Mouse (Mus musculus) bone marrow, adult 2 months (tissue): ENCODE measurements around the gene Mrpl34.

ENCODE experiments used
- CTCF ChIP-seq: fragments of 200-500 bp; IDR thresholded peaks from 2 replicates; pipeline ENCODE4 v1.5.1; 2011; ENCODE audit warnings: low read length, control low read depth; ENCODE audit not compliant: control insufficient read depth, insufficient read depth
- POLR2A ChIP-seq: fragments of 200-500 bp; IDR thresholded peaks from 2 replicates; pipeline ENCODE4 v1.6.1; 2011; ENCODE audit warnings: low read depth, mild to moderate bottlenecking, control low read depth, low read length, borderline replicate concordance; ENCODE audit not compliant: control insufficient read depth

- TF ChIP-seq CTCF (peak; percentile 82), POLR2A (0 out of 2 replicates have a peak, but pooled peaks have one; percentile 27)
These were observed 30.3 kb downstream of the Mrpl34 start for GRCm38 (mm10) chr8:71495039-71495438.
